Mouse (Mus musculus) embryonic facial prominence, embryonic 13.5 days (tissue): ENCODE data around the gene Fcrlb. TPM values are rescaled to one million over a fixed set of nuclear protein-coding genes. Genes with fewer than 3 reads are reported as not detected.
"Not testable (repeated sequence)": the region's sequence is repeated elsewhere in the genome, so short reads cannot be mapped to it uniquely, and the experiment has no call there.

Experiments used
- ATAC-seq: fragments of 200-750 bp; cut with Nextera tagmentation; 2 replicates; pipeline ENCODE4 v1.8.0; 2017; ENCODE audit warnings: low read depth; ENCODE audit not compliant: insufficient number of reproducible peaks, insufficient read depth, low FRiP score, low TSS enrichment
- H3K27ac ChIP-seq: fragments of 300-500 bp; sonication (generic); 2 replicates; pipeline ENCODE4 v1.5.1; 2015; ENCODE audit warnings: moderate library complexity, mild to moderate bottlenecking, inconsistent platforms
- H3K27me3 ChIP-seq: fragments of 300-500 bp; sonication (generic); 2 replicates; pipeline ENCODE4 v1.6.1; 2015; ENCODE audit warnings: mild to moderate bottlenecking, inconsistent platforms
- H3K36me3 ChIP-seq: fragments of 300-500 bp; sonication (generic); 2 replicates; pipeline ENCODE4 v1.6.1; 2015; ENCODE audit warnings: mild to moderate bottlenecking, inconsistent platforms
- H3K4me1 ChIP-seq: fragments of 300-500 bp; sonication (generic); 2 replicates; pipeline ENCODE4 v1.6.1; 2015; ENCODE audit warnings: inconsistent platforms
- H3K4me2 ChIP-seq: fragments of 300-500 bp; sonication (generic); 2 replicates; pipeline ENCODE4 v1.6.1; 2015; ENCODE audit warnings: moderate library complexity, mild to moderate bottlenecking, inconsistent platforms
- H3K4me3 ChIP-seq: fragments of 300-500 bp; sonication (generic); 2 replicates; pipeline ENCODE4 v1.5.1; 2015; ENCODE audit warnings: mild to moderate bottlenecking, inconsistent platforms
- H3K9ac ChIP-seq: fragments of 300-500 bp; sonication (generic); 2 replicates; pipeline ENCODE4 v1.6.1; 2015; ENCODE audit warnings: mild to moderate bottlenecking, inconsistent platforms
- H3K9me3 ChIP-seq: fragments of 300-500 bp; sonication (generic); 2 replicates; pipeline ENCODE4 v1.6.1; 2016; ENCODE audit warnings: inconsistent platforms
- WGBS: fragments of 180-500 bp; shearing (Covaris S2); methylation state at CpG from one replicate; pipeline ENCODE4 v1.1.7; 2015; ENCODE audit warnings: mixed read lengths; 5-methylcytosine and 5-hydroxymethylcytosine counted together
- polyA plus RNA-seq: library from polyadenylated mRNA; unstranded; fragments of >200 nt; fragmentation: Nextera tagmentation; extraction: Ambion mirVana; gene quantifications from 2 replicates; pipeline ENCODE4 v1.2.1, GENCODE M21; 2015

Fcrlb gene
- polyA plus RNA-seq: not detected in 2 replicates

DNA sequence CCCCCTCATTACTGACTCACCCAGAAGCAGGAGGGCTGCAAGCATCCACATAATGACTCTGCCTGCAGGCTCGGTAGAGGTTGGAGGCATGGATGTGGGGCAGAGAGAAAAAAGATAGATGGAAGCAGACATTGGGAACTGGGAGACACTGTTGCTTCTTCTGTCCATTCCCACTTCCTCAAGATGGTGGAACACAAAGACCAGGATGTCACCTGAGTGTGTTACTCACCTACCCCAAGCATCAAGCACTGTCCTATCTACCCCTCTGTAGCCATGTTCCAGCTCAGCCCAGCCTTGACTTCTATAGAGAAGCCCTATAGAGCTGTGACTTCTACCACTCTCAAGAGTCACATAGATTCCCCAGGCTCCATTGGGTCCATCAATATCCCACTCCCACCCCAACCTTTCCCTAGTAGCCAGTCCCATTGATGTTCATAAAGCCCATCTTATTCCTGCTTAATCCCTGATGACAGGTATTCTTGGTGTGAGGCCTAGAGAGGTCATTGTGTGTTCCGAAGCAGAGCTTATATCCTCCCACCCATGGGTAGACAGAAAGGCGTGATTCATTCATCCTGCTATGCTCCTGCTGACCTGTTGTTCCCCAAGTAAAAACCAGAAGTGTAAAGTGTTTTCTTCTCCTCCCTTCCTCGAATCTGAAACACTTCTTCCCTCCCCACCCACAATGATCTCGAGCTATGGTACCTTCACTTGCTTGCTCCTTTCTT, at the start of gene Fcrlb:
Fcrlb (minus strand) TSS at position 51 of the 725 bp plus-strand sequence.
- 70% methylated on average over 5 of the region's 5 CpGs for WGBS
- no peaks in the 10 kb centered on the region for H3K9me3 ChIP-seq
- peaks cover 6% of the 10 kb centered on the region for H3K4me1 ChIP-seq
- no peaks in the 10 kb centered on the region for H3K36me3 ChIP-seq
- no peak within 1 kb of the TSS for H3K4me2 ChIP-seq
- H3K27me3 ChIP-seq: peaks cover 27% of the 10 kb centered on the region
- ATAC-seq: no peak
- H3K9ac ChIP-seq: no peak within 1 kb of the TSS
- no peak within 1 kb of the TSS for H3K4me3 ChIP-seq
- no peak within 1 kb of the TSS for H3K27ac ChIP-seq

DNA sequence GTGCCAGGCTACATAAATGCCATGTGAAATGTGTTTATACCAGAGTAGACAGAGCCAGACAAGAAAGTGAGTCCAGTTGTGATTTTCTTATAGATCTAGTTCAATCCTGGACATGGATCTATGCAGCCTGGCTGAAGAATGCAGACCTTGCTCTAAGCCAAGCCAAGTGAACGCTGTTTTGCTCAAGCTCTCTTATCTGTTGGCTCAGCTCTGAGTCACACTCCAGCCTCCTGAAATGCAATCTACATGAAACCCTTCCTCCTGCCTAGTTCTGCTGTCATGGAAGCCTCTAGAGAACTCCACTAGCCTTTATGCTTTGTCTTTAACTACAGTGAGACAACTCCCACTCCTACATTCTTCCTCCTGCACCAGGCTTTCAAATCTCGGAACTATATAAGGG, 49.6 kb upstream of the Fcrlb start:
- no peak for ATAC-seq
- Histone ChIP-seq H3K9ac (no peak overlapping the region), H3K4me3 (no peak overlapping the region), H3K4me1 (peaks cover 2% of the 10 kb centered on the region; the same call in 1 of the 2 replicates), H3K4me2 (no peak overlapping the region), H3K9me3 (no peaks in the 10 kb centered on the region), H3K27me3 (0 out of 2 replicates have a peak, but pooled peaks cover 3% of the 10 kb centered on the region), H3K36me3 (no peaks in the 10 kb centered on the region), H3K27ac (no peak overlapping the region)
- 74% methylated on average over 2 of the region's 2 CpGs for WGBS

DNA sequence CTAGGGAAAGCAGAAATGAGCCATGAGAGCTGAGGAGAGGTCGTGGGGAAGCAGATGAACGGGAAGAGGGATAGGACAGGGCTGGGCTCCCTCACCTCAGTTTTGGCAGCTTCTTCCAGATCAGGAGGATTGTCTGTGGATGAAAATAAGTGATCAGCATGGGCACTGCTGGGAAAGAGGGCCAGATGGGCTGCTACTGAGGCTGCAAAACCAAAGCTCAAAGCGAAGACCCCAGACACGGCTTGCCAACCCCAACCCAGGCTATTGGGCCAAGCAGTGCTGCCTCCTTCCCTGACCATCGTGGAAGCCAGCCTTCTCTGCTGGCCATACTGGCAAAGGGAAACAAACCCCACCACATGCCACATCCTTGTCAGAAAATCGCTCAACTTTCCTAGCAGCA, 48.4 kb upstream of the Fcrlb start:
- no peak overlapping the region for H3K4me3 ChIP-seq
- 76% methylated on average over 6 of the region's 6 CpGs for WGBS
- H3K4me1 ChIP-seq: peaks cover 2% of the 10 kb centered on the region; the same call in 1 of the 2 replicates
- H3K4me2 ChIP-seq: no peak overlapping the region
- H3K9me3 ChIP-seq: no peaks in the 10 kb centered on the region
- no peak for ATAC-seq
- H3K9ac ChIP-seq: no peak overlapping the region
- H3K27ac ChIP-seq: no peak overlapping the region
- H3K27me3 ChIP-seq: 0 out of 2 replicates have a peak, but pooled peaks cover 3% of the 10 kb centered on the region
- H3K36me3 ChIP-seq: no peaks in the 10 kb centered on the region

DNA sequence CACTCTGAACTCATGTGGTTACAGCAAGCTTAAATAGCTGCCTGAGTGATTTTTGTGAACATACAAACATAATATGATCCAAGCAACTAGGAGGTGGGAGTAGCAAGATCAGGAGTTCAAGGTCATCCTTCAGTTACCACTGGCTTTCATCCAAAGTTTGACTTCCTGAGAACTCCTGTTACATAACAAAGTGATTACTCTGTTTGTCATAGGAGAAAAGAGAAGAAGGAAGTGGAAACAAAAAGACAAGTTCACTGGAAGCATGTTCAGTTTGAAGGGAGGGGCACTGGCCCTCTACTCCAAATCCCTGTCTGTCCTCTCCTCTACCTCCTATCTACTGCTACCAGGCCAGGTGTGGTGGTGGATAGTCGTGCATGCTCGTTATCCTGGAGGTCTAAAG, 47.0 kb upstream of the Fcrlb start:
- WGBS: 78% methylated on average over 2 of the region's 2 CpGs
- H3K4me2 ChIP-seq: no peak overlapping the region
- ATAC-seq: no peak

DNA sequence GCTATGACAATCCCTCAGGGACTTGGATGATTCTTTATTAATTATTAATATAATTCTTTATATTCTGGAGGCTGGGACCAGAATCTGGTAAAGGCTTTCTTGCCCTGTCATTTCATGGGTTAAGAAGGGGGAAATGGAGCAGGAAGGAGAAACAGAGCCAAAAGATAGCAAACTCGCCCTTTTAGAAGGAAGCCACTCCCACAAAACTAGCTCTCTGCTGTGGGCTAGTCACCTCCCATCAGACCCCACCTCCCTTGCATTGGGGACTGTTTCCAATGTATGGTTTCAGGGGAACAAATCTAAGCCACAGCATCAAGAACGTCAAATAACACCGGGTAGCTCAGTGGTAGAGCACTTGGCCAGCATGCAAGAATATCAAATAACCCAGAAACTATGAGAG, 45.5 kb upstream of the Fcrlb start:
- H3K4me2 ChIP-seq: no peak overlapping the region
- H3K9ac ChIP-seq: no peak overlapping the region
- no peak overlapping the region for H3K27ac ChIP-seq
- no peaks in the 10 kb centered on the region for H3K9me3 ChIP-seq
- WGBS: 59% methylated on average over 3 of the region's 3 CpGs
- 0 out of 2 replicates have a peak, but pooled peaks cover 3% of the 10 kb centered on the region for H3K27me3 ChIP-seq
- no peak for ATAC-seq
- H3K36me3 ChIP-seq: no peaks in the 10 kb centered on the region
- H3K4me1 ChIP-seq: peaks cover 1% of the 10 kb centered on the region; the same call in 1 of the 2 replicates
- H3K4me3 ChIP-seq: no peak overlapping the region

More for the DNA sequence above, 47.0 kb upstream of the Fcrlb start:
- Histone ChIP-seq H3K9me3 (no peaks in the 10 kb centered on the region), H3K36me3 (no peaks in the 10 kb centered on the region), H3K4me1 (peaks cover 2% of the 10 kb centered on the region; the same call in 1 of the 2 replicates), H3K4me3 (no peak overlapping the region), H3K27ac (no peak overlapping the region), H3K9ac (no peak overlapping the region), H3K27me3 (0 out of 2 replicates have a peak, but pooled peaks cover 3% of the 10 kb centered on the region)

DNA sequence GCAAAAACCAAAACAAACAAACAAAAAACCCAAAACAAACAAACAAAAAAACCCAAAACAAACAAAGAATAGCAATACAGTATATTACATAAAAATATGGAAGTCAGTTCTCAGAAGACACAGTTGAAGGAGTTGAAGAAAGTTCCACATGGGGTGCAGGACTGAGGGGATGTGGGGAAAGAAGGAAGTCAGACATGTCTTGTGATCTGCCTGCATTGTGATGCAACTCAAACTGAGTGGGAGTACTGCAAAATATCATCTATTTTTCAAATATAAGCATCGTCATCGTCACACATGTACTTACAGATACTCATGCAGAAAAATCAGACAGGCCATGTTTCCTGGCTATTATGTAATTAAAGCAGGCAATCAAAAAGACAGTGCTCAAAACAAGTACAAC, 40.5 kb upstream of the Fcrlb start:
- Histone ChIP-seq H3K4me2 (no peak overlapping the region), H3K36me3 (no peaks in the 10 kb centered on the region), H3K9ac (no peak overlapping the region), H3K4me3 (no peak overlapping the region), H3K27me3 (0 out of 2 replicates have a peak, but pooled peaks cover under 1% of the 10 kb centered on the region), H3K4me1 (no peaks in the 10 kb centered on the region), H3K27ac (no peak overlapping the region), H3K9me3 (no peaks in the 10 kb centered on the region)
- 80% methylated on average over 2 of the region's 2 CpGs for WGBS
- ATAC-seq: no peak

DNA sequence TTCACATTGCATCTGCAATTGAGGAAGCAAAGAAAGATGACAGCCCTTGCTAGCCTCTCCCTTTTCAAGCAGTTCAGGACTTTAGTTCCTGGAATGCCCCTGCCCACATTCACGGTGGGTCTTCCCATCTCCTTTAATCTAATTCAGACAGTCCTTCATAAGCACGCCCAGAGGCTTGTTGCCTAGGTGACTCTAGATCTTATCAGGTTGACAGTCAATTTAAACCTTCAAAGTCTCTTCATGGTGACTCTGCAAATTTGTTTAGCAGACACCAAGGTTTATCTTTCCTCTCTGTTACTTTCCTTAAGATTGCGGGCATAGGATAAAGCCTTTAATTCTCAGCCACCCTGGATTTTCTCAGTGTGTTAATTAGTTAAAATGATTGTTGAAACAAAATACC, 38.0 kb upstream of the Fcrlb start:
- WGBS: 28% methylated on average over 3 of the region's 3 CpGs
- Histone ChIP-seq H3K36me3 (no peaks in the 10 kb centered on the region), H3K9ac (no peak overlapping the region), H3K4me1 (no peaks in the 10 kb centered on the region), H3K27me3 (no peaks in the 10 kb centered on the region), H3K9me3 (no peaks in the 10 kb centered on the region), H3K4me2 (no peak overlapping the region), H3K27ac (no peak overlapping the region), H3K4me3 (no peak overlapping the region)
- ATAC-seq: no peak

DNA sequence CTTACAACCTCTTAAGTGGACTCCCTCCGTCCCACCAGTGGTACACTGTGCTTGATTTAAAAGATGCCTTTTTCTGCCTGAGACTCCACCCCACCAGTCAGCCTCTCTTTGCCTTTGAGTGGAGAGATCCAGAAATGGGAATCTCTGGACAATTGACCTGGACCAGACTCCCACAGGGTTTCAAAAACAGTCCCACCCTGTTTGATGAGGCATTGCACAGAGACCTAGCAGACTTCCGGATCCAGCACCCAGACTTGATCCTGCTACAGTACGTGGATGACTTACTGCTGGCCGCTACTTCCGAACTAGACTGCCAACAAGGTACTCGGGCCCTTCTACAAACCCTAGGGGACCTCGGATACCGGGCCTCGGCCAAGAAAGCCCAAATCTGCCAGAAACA, 32.2 kb upstream of the Fcrlb start:
- H3K9me3 ChIP-seq: peaks cover 12% of the 10 kb centered on the region
- WGBS: 96% methylated on average over 9 of the region's 9 CpGs
- not testable (repeated sequence) for H3K4me2 ChIP-seq, ATAC-seq, H3K4me1 ChIP-seq, H3K9ac ChIP-seq, H3K4me3 ChIP-seq, H3K27ac ChIP-seq, H3K36me3 ChIP-seq, H3K27me3 ChIP-seq

DNA sequence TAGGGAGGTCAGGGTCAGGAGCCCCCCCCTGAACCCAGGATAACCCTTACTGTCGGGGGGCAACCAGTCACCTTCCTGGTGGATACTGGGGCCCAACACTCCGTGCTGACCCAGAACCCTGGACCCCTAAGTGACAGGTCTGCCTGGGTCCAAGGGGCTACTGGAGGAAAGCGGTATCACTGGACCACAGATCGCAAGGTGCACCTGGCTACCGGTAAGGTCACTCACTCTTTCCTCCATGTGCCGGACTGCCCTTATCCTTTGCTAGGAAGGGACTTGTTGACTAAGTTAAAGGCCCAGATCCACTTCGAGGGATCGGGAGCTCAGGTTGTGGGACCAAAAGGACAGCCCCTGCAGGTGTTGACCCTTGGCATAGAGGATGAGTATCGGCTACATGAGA, 31.4 kb upstream of the Fcrlb start:
- 94% methylated on average over 9 of the region's 9 CpGs for WGBS
- H3K27ac ChIP-seq, ATAC-seq, H3K4me2 ChIP-seq, H3K4me3 ChIP-seq, H3K9ac ChIP-seq, H3K27me3 ChIP-seq, H3K4me1 ChIP-seq, H3K36me3 ChIP-seq: not testable (repeated sequence)
- H3K9me3 ChIP-seq: peaks cover 12% of the 10 kb centered on the region

DNA sequence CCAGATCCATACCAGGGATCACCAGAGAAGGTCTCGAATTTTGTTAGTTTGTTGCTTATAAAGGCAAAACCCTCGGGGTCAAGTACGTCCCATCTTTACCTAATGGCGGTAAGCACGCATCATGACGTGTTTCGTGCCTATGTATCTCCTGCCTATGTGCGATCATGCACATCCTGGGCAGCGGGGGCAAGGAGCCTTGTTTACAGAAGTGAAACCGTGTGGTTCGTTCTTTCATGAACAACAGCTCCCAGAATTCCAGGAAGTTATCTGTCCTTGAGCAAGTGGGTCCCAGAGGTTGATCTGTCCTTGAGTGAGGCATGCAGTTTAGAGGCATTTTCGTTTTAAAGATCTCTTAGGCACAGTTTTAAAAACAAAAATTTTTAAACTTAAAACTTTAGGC, 26.5 kb upstream of the Fcrlb start:
- Histone ChIP-seq H3K4me2 (no peak overlapping the region), H3K4me1 (no peaks in the 10 kb centered on the region), H3K27me3 (no peaks in the 10 kb centered on the region), H3K9me3 (peaks cover 10% of the 10 kb centered on the region), H3K4me3 (no peak overlapping the region), H3K9ac (no peak overlapping the region), H3K36me3 (no peaks in the 10 kb centered on the region), H3K27ac (no peak overlapping the region)
- no peak for ATAC-seq
- WGBS: 88% methylated on average over 12 of the region's 12 CpGs

DNA sequence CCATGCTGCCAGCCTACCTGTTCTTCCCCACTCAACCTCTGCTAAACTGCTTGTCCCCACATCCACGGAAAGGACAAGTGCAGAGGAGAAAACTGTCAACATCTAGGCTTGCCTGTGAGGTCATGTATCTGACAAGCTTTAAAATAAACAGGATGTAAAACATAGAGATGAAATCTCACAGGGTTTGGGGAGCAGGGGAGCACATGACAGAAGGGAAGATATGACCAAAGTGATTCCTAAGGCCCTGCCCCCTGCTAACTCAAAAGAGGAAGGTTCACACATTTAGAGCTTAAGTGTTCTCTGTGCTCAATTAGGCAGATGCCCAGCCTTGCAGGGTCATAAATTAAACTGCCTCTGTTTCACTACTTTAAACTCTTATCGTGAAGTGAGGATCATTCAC, 21.6 kb upstream of the Fcrlb start:
- no peaks in the 10 kb centered on the region for H3K9me3 ChIP-seq
- no peak overlapping the region for H3K4me3 ChIP-seq
- 78% methylated on average over 2 of the region's 2 CpGs for WGBS
- no peaks in the 10 kb centered on the region for H3K27me3 ChIP-seq
- no peaks in the 10 kb centered on the region for H3K4me1 ChIP-seq
- H3K4me2 ChIP-seq: no peak overlapping the region
- H3K36me3 ChIP-seq: no peaks in the 10 kb centered on the region
- no peak for ATAC-seq
- H3K9ac ChIP-seq: no peak overlapping the region
- no peak overlapping the region for H3K27ac ChIP-seq

DNA sequence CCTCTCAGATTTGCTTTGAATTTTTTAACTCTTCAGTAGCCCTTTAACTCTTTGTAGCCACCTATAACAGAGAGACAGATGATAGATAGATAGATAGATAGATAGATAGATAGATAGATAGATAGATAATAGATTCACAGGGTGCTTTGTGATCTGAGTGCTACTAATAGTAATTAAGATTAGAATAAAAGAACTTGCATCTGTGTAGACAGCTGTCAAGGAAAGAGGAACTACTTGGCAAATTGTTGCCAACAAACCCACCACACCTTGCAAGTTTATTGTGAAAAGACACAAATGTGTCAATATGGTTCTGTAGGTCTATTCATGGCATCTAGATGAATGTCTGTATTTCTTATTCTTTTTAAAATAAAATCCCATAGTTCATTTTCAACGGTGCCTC, 21.2 kb upstream of the Fcrlb start:
- H3K27me3 ChIP-seq: no peaks in the 10 kb centered on the region
- no peaks in the 10 kb centered on the region for H3K9me3 ChIP-seq
- no peaks in the 10 kb centered on the region for H3K36me3 ChIP-seq
- 86% methylated on average over 1 of the region's 1 CpGs for WGBS
- no peak overlapping the region for H3K27ac ChIP-seq
- H3K4me1 ChIP-seq: no peaks in the 10 kb centered on the region
- ATAC-seq: no peak
- no peak overlapping the region for H3K9ac ChIP-seq
- no peak overlapping the region for H3K4me2 ChIP-seq
- no peak overlapping the region for H3K4me3 ChIP-seq
